Mouse (Mus musculus) cerebellum, adult 9-11 months (tissue): ENCODE results near the gene Spry2.
A peak's percentile ranks its signal among the peaks of the same experiment; 100 is the strongest.

ENCODE experiments used
- DNase-seq: peaks from one replicate; pipeline ENCODE4 v3.0.0; 2022

Gene Spry2

DNA sequence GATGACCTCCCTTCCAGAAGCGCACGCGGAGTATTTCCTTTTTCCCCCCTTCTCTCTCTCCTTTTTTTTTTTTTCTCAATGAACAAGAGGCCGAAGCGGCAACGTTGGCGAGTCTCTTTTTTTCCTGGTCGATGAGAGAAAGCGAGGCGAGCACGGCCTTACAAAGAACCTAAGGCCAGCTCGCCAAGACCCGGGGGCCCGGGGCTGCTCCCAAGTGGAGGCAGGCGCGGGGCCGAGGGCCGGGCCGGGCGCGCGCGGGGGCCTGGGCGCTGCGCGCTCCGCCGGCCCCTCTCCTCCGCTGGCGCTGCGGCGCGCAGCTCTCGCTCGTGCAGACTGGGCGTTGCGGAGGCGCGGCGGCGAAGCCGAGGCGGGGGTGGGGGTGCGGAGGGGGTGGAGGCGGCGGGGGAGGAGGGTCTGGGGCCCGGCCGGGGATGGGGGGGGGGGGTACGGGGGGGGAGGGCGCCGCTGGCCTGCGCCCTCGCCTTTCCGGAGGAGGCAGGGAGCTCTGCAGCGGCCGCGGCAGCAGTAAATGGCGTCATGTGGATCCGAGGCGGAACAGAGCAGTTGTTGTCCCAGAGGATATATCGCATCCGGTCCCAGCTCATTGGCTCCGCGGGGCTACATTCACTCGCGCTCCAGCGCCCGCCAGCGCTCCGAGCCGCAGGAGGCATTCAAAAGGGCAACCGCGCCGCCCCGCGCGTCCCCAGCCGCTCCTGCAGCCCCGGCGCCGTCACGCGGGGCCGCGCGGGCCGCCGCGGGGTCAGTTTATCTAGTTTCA is at the start of gene Spry2:
Gene Spry2 (minus strand): TSS at position 29 of the 778 bp plus-strand sequence.
- peak; percentile 89 for DNase-seq

DNA sequence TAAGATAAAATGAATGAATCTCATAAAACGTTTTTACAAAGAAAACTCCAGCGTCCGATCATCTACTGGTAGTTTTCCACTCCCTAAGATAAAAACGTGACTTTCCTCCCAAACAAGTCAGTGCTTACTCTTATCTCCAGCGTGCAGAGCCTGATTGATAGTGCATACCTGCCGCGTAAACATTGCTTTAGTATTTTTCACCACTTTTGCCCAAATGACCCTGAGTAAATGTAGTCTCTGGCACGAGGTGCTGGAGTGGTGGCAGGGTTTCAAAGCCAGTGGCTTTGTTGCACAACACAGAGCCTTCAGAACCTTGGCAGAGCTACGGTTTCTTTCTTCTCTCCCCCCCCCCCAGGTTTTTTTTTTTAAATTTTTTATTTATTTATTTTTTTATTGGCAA is 44.7 kb upstream of the Spry2 start:
- DNase-seq = no peak

DNA sequence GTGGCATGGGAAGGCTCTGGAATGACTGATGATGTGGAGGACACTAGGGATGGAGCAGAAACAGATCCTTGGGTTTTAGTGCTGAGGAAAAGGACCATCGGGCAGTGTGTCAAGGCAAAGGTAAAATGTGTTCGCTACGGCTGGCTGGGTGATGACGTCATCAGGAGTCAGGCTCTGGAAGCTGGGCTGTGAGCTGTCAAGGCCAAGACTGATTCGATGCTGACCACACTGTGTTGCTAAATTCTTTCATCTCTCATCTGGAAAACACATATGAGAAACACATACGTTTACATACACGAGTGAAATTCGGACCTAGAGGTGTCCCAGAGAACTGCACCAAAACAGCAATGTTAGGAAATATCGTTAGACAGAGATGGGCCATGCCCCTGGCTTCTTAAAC is 30.1 kb upstream of the Spry2 start:
- DNase-seq = no peak

DNA sequence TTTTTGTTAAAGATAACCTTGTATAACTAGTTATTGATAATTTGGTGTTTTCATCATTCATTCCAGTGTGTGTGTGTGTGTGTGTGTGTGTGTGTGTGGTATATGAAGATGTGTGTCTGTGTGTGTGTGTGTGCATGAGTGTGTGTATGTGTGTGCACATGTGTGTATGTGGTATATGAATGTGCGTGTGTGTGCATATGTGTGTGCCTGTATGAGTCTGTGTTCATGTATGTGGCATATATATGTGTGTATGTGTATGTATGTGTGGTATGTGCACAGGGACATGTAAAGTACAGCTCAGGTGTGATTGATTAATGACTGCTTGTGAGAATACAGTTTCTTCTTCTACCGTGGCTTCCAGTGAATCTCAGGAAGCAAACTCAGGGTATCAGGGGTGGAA is 28.7 kb upstream of the Spry2 start:
- DNase-seq = no peak

DNA sequence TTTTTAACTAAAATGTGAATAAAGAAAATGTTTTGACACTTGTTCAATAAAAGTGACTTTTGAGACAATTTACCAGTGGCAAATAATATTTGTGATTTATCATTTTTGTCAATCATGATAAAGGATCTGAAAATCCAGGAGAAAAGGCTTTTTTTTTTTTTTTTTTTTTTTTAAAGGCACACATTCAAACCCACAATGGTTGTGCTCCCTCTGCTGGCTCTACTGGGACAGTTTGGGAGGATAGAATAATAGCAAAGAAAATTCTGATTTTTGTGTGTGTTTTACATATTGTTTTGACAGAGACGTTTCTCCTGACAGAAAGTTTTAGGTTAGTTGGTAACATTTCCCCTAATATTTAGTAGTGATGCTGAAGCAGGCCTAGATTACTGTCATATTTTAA is 28.1 kb upstream of the Spry2 start:
- DNase-seq = no peak

DNA sequence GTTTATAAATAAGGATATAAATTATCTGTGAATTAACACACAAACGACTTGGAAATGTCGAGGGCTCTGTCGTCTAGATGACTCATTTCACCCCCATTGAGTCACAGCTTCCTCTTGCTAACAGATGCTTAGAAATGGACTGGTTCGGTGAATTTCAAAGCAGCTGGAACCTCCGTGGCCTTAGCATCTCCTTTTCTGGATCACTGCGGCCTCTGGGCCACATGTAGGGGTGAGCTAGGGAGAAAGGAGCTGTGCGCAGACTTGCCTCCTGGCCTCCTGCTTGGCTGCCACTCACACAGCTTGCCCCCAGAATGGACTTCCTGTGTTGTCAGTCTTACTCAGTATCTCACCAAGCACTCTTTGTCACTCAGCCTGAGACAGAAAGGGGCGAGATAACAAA is 26.3 kb upstream of the Spry2 start:
- no peak for DNase-seq

DNA sequence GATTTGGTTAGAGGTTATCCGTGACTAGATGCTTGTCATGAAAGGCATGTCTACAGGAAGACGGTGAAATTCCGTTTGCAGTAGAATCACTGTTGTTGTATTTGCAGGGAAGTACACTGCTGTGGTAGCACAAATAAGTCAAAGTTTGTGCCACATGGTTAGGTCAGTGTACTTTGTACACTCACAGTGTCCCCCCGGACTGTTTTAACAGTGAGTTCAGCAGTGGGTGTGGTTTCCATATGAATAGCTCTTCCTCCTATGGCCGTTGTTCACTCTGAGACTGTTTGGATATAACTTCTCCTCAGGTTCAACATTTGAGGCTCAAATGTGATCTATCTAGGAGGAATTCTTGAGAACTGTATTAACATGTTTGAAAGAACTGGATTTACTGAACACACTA is 25.8 kb upstream of the Spry2 start:
- no peak for DNase-seq

DNA sequence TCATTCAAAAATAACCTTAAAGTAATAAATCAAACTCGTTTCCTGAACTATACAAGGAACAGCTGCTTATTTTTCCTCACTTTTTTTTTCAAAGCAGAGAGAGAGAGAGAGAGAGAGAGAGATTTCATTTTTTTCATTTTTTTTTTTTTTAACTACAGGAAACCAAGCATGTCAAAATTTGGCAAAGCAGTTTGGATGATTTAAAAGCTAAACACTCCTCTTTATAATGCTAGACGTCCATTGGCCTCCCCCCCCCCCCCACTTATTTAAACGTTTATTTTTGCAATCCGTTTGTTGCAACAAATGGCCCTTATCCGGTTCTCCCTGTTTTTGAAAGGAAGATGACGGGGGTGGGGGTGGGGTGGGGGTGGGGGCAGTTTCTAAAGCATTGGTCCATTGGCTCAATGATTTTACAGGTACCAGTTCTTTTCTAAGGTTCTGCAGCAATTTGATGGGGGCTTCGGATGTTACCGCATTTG is 24.6 kb upstream of the Spry2 start:
- DNase-seq = no peak

DNA sequence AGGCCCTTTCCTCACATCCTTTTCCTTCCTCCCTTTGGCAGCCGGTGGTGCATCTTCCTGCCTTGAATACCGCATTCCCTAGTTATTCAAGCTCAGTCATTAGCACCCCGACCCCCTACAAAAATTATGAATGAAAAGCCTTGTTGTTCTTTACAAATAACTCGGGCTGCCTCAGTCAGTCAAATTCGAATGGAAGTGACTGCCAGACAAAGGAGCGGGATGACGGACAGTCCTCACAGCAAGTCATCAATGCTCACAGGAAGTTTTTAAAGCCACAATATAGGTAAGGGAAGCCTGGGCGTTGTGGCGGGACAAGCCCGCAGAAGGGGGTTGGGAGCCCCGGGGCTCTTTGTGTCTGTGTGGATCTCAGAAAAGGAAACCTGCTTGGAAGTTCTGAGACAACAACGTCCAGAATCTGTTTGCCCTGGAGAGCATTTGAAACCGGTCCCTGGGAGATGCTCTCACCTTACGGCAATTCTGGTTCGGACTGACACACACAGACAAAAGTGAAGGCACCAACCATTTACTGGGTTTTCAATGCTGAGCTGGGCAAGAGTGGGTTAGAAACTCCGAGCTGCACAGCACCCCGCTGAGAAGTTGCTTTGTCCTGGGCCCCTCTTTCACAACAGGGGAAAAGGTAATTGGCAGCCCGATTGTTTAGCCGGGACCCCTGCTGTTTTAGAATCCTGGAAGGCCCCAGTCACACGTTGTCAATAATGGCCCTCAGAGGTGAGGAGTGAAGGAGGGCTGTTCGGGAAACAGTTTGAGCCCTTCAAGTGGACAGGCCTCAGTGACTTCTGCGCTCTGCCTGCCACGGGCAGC is 24.0 kb upstream of the Spry2 start:
- no peak for DNase-seq

DNA sequence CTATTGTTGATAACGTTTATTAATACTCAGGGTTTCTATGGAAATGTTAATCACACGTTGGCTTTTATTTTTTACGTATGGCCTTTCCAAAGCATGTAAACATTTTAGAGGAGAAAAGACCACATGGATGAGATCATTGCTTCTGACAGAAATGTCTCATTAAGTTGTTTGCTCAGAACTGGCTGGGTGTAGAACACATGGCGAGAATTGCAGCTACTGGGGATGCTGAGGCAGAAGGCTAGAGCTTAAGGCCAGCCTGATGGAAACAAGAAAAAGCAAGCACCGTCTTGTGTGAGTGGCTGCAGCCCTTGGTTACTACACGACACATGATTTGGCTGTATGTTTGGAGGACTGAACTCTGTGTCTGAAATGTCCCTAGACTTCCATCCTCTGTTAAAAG is 10.6 kb upstream of the Spry2 start:
- no peak for DNase-seq

DNA sequence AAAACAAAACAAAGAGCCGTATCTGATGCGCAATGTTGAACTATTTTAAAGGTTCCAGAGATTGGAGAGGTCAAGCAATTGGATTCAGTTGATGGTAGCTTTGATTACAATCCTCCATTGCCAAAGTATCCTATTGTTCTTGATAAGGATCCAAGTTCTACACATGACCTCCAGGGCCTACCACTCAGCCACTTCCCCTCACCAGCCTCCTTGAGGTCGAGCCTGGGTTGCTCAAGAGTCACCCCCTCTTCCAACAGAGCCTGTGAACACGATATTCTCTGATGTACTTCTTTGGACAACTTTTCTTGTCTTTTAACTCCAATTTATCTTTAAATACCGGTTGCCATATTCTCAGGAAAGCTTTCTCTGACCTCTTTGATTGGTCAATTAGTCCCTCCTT is 9.3 kb upstream of the Spry2 start:
- DNase-seq = no peak

DNA sequence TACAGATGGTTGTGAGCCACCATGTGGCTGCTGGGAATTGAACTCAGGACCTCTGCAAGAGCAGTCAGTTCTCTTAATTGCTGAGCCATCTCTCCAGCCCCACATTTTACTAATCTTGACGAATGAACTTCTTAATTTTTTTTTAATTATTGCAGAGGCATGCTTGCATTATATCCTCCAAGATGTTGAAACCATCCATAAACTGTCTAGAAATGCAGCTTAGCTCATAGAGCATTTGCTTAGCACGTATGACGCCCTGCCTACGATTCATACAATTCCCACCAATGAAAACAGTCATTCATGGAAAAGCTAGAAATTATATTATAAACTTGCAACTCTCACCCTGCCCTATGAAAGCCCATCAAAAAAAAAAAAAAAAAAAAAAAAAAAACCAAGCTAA is 8.9 kb upstream of the Spry2 start:
- no peak for DNase-seq

DNA sequence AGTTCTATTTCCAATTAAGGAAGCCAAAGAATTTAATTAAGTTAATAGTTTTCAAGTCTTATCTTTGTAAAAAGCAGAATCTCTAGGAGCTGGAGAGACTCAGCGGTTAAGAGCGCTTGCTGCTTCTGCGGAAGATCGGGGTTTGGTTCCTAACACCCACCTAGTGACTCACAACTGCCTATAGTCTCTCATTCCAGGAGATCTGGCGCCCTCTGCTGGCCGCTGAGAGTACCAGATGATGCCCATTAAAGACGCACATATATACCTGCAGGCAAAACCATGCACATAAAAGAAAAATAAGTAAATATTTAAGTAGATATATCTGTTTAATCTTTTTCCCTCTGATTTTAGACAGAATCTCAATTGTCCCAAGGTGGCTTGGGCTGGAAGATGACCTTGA is 6.2 kb upstream of the Spry2 start:
- DNase-seq = no peak

DNA sequence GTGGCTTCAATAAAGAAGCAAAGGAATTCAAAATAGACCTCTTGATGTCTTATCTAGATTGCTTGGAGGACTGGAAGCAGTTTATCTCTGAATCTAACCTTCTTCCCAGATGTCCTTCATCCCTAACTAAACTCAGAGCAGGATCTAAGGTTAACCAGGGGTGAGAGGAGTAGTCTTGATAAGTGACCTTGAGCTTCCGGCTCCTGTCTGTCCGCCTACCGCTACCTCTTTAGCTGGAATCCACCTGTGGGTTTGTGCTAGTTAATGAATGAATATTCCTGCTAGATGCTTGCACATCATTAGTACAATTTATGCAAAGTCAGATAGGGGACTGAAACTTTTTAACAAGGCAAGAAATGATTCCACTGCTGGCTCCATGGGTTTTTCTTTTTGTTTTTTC is 4.2 kb upstream of the Spry2 start:
- no peak for DNase-seq

DNA sequence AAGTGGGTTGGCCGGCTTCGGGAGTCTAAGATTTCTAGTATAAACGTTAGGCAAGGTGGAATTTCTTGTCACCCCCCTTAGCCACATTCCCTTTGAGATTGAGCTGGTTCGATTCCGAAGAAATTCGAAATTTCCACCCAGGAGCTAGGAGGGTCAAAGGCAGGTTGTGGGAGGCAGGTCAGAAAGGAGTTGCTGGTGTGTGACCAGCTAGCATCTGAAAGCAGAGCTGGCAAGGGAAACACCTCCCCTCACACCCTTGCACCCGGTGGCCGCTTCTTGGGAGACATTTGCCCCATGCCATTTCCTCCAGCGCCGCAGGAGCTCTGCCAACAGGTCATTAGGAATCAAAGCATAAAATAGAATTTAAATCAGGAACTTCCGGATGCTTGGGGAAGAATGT is 2.5 kb upstream of the Spry2 start:
- DNase-seq = no peak

DNA sequence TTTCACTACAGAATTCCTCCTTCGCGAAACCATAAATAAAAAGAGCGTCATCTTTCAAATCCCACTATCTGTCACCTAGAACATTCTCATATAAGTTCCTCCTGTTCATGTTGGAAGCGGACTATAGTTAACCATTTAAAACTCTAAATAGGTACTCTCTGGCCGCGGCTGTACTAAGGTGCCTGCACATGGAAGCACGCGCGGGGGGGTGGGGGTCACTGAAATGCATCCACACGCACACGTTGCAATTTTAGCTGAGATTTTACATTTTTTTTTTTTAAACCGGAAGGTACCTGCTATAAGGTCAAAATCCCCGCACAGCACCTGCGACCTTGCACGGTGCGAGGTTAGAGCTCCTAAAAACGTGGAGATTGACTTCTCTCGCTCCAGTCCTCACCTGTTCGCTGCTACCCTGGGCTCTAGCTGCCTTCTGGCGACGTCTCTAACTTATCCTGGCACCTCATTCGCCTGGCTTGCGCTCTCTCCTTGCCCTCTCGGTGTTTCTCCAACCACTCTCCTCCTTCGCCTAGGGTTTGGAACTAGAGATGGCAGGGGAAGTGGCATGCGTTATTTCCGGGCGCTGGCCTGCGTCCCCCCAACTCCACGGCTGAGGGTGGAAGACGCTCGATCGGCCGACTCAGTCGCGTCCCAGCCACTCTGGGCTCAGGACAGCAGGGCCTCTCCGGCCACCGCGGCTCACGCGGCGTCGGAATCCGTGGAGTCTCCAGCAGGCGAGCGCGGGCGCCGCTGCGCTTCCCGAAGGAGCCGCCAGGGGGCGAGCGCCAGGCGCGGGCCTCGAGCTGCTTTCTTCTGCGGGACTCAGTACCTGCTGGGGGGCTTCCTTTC is 1.9 kb upstream of the Spry2 start:
- DNase-seq = peak; percentile 92

DNA sequence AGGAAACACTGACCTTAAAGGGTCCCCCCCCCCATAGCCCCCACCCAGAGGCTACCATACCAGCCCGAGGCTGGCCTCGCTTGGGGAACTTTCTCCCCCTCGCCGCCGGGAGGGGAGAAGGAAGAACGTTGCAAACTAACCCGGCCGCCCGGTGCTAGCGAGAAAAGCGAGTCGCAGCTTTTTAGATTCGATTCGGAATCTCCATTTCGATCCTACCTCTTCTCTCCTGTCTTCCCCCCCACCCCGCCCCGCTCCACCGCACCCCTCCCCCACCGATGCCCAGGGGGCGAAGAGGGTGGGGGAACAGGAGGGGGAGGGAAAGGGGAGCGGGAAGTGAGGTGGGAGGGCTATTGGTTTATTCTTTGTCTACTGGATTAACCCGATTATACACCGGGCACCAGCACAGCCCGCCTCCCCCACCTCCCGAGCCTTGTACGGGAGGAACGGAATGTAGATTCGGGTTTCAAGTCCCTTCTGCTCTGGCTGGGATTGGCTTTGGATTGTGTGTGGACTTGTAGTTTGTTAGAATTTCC is 1.0 kb upstream of the Spry2 start:
- DNase-seq = peak; percentile 80

DNA sequence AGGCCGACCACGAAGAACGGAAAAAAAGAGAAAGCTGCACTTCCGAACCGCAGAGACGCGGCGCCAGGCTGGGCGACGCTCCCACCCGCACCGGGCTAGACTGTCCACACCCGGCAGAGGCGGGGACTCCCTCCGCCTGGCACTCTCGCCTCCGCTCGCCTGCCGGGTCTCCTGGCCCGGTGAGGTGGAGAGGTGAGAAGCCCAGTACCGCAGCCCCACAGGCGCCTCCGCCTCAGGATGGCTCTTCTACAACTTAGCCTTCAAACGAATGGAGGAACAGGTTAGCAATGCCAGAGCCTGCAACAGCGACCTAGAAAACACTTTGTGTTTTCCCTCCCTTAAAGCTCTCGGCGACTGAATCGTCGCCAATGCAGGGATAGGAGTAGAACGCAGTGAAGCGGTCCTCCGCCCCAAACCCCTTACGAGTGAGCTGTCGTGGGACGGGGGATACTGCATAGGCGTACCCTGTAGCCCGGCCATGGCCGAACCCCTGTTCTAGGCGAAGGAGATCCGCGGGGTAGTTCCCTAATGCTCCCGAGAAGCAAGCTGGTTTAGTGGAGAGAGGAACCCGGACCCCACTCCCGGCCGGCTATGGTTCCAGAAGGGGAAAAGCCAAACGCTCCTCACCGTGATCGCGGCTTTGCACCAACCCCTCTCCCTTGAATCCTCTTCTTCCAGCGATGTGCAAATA is 513 bp downstream of the Spry2 start:
- DNase-seq = peak; percentile 80

DNA sequence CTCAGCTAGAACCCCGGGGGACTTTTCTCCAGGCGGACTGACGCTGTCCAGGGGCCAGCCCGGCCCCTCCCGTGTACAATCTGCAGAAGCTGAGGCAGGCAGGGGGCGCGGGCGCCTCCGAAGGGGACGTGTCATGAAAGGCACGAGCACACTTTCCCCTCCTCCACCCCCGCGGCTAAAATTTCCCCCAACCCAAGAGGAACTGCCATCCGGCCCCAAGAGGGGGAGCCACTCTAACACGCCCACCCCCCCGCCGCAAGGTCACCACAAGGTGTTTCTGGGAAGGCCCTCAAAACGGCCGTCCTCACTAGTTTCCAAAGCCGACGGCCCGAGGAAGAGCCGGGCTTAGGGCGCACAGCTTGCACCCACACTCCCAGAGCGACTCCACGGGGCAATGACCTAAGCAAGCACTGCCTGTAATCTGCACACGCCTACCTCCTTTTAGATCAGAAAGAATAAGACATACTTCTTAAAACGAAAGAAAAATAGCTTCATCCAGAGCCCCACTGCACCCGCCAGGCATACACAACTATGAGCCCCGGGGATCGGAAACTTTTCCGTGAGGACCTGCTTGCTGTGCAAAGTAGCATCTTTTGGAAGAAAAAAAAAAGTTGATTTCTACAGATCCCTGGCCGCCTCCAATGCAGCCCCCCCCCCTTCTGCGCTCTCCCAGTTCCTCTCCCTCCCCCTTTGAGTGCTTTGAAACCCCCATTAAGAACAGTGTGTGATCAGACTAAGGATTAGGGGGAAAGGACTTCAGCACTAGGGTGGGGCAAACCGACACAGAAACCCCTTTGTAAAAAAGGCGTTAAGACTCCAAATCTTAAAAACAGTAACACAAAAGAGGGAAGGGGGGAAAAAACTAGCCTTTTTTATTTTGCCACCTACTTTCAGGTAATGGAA is 1.4 kb downstream of the Spry2 start:
- peak; percentile 68 for DNase-seq

DNA sequence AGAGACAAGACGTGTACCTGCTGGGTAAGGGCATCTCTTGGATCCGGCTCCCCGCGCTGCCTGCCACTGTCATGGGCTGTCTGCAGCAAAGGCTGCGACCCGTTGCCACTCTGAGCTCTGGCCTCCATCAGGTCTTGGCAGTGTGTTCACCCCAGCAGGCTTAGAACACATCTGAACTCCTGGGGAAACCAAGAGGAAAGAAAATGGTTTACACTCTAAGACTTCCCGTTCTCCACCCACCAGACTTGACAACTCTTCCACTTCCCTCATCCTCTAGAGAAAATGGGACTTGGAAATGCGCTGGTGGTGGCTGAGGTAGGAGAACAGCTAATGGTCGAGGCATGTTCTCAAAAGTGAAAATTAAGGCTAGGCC is 3.0 kb downstream of the Spry2 start:
- DNase-seq = peak; percentile 54

DNA sequence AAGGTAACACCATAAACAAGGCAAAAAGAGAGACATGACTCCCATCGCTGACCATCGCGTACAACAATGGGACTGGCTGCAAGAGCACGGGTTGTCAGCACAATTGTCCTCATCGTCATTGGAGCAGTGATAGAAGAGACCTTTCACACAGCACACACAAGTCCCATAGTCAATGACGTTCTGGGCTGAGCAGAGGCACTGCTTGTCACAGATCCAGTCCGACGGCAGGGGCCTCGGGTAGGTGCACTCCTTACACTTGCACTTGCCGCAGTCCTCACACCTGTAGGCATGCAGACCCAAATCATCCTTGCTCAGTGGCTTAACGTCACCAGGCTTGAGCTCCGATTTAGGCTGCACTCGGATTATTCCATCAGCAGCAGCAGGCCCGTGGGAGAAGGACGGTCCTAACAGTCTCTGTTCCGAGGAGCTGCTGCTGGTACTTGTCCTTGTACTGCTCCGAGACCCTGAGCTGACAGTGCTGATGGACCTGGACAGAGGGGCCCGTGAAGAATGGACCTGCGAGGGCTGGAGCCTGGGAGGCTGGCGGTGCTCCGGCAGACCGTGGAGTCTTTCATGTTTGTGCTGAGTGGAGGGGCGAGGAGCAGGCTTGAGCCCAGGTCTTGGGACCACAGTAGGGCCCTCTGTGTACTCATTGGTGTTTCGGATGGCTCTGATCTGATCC is 3.5 kb downstream of the Spry2 start:
- DNase-seq = peak; percentile 58
